Mouse (Mus musculus): ENCODE results near the gene Ccsap. TPM values are rescaled to one million over a fixed set of nuclear protein-coding genes. Genes with fewer than 3 reads are reported as not detected.

The Ccsap gene
- polyA plus RNA-seq, 1 experiment from 2014 or later: 3.7 TPM

DNA sequence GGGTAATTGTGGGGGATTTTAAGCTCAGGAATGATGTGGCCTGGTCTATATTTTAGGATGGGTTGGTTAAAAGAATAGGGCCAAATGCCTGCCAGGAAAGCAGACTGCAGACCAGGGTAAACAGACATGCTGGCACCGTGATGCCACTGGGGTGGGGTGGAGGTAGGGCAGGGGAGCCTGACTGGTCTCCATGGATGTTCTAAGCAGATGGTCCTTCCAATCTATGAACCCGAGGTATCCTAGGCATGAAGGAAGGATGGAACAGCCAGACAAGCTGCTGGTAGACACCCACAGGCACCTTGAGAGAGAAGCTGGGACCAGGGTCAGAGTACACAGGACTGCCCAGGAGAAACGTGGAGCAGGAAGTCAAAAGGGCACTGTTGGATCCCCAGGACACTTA, 12.5 kb downstream of the Ccsap start:
- ATAC-seq (ENCODE audit: insufficient number of reproducible peaks, insufficient read depth, low FRiP score, low read depth): no peak
- H3K4me1 ChIP-seq (ENCODE audit: control insufficient read depth in 2 of 2, insufficient read depth in 2 of 2, low read length in 2 of 2): no peaks in the 10 kb centered on the region

DNA sequence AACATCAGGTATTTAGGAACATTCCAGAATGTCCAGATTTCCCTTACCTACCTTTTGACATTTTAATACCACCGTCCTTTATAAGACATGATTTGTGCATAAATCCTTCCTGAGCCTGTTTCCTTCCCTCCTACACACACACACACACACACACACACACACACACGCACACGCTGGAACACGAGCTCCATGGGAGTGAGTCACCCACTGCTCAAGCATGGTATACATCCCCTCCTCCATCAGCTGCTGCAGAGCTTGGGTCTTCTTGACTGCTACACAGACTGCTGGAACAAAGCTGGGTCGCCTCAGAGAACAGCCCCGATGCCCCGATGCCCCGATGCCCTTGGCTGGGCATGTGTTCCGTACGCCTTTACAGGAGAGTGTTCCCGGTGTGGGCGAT, 13.5 kb downstream of the Ccsap start:
- Histone ChIP-seq H3K27me3 (ENCODE audit: control insufficient read depth, insufficient read depth, low read length) (no peaks in the 10 kb centered on the region), H3K9me3 (ENCODE audit: control insufficient read depth, low read length) (no peaks in the 10 kb centered on the region), H3K4me3 (ENCODE audit: control insufficient read depth in 1 of 2, insufficient read depth in 1 of 2, low read depth in 1 of 2, low read length in 2 of 2) (no peak overlapping the region), H3K9ac (ENCODE audit: low read length) (no peak overlapping the region), H3K27ac (replicated peaks in 1 of 2; ENCODE audit: control insufficient read depth in 1 of 2, insufficient read depth in 1 of 2, low read depth in 2 of 2, low read length in 2 of 2) (no peak overlapping the region), H3K36me3 (ENCODE audit: control insufficient read depth, insufficient read depth, low read length) (no peaks in the 10 kb centered on the region), H3K4me1 (ENCODE audit: control insufficient read depth in 2 of 2, insufficient read depth in 2 of 2, low read length in 2 of 2) (no peaks in the 10 kb centered on the region), H3K4me2 (ENCODE audit: low read length) (no peak overlapping the region)
- 83% methylated on average over 12 of the region's 12 CpGs for WGBS
- no peak for ATAC-seq (ENCODE audit: insufficient number of reproducible peaks, insufficient read depth, low FRiP score, low read depth)

More for the DNA sequence above, 12.5 kb downstream of the Ccsap start:
- Histone ChIP-seq H3K27ac (replicated peaks in 1 of 2; ENCODE audit: control insufficient read depth in 1 of 2, insufficient read depth in 1 of 2, low read depth in 2 of 2, low read length in 2 of 2) (no peak overlapping the region), H3K9ac (ENCODE audit: low read length) (no peak overlapping the region), H3K4me3 (ENCODE audit: control insufficient read depth in 1 of 2, insufficient read depth in 1 of 2, low read depth in 1 of 2, low read length in 2 of 2) (no peak overlapping the region), H3K27me3 (ENCODE audit: control insufficient read depth, insufficient read depth, low read length) (no peaks in the 10 kb centered on the region), H3K9me3 (ENCODE audit: control insufficient read depth, low read length) (no peaks in the 10 kb centered on the region), H3K4me2 (ENCODE audit: low read length) (no peak overlapping the region), H3K36me3 (ENCODE audit: control insufficient read depth, insufficient read depth, low read length) (no peaks in the 10 kb centered on the region)
- WGBS: 56% methylated on average over 3 of the region's 3 CpGs

DNA sequence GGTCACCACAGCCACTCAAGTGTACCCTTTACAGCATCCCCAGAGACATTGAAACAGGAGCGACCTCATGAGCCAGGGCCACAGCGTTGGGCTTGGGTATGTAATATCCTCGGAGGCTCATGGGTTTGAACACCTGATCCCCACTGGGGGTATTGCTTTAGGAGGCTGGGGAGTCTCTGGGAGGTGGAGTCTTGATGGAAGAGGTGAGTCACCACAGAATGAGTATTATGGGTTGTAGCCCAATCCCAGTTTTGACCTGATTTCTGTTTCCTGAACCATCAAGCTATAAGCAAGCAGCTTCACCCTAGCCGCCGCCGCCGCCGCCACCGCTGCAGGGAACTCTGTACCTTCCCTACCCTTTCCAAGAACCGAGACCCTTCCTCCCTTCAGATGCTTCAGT, 14.0 kb downstream of the Ccsap start:
- H3K27me3 ChIP-seq (ENCODE audit: control insufficient read depth, insufficient read depth, low read length): no peaks in the 10 kb centered on the region
- H3K27ac ChIP-seq (replicated peaks in 1 of 2; ENCODE audit: control insufficient read depth in 1 of 2, insufficient read depth in 1 of 2, low read depth in 2 of 2, low read length in 2 of 2): no peak overlapping the region
- no peak overlapping the region for H3K9ac ChIP-seq (ENCODE audit: low read length)
- no peak for ATAC-seq (ENCODE audit: insufficient number of reproducible peaks, insufficient read depth, low FRiP score, low read depth)
- H3K36me3 ChIP-seq (ENCODE audit: control insufficient read depth, insufficient read depth, low read length): no peaks in the 10 kb centered on the region
- whole genome bisulfite sequencing: 89% methylated on average over 10 of the region's 10 CpGs
- no peak overlapping the region for H3K4me3 ChIP-seq (ENCODE audit: control insufficient read depth in 1 of 2, insufficient read depth in 1 of 2, low read depth in 1 of 2, low read length in 2 of 2)
- H3K4me1 ChIP-seq (ENCODE audit: control insufficient read depth in 2 of 2, insufficient read depth in 2 of 2, low read length in 2 of 2): no peaks in the 10 kb centered on the region
- H3K9me3 ChIP-seq (ENCODE audit: control insufficient read depth, low read length): no peaks in the 10 kb centered on the region
- H3K4me2 ChIP-seq (ENCODE audit: low read length): no peak overlapping the region

DNA sequence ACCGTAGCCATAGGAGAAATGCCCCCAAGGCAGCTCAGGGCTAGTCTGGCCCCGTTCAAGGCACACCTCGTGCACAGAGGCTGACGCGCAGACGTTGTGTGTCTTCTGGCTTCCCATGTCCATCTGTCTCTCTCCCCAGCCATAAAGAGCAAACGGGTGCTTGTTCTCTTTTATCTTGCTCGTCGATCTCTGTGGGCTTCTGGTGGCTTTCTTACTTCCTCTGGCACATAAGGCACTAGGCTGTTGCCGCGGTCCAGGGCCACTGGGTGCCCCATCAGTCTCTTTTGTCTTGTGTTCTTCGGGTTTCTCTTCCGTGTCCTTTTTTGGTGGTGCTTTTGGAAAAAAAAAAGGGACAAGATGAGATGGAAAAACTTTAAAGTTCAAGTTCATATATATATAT, 14.9 kb downstream of the Ccsap start:
- Histone ChIP-seq H3K27ac (replicated peaks in 1 of 2; ENCODE audit: control insufficient read depth in 1 of 2, insufficient read depth in 1 of 2, low read depth in 2 of 2, low read length in 2 of 2) (no peak overlapping the region), H3K4me2 (ENCODE audit: low read length) (no peak overlapping the region), H3K36me3 (ENCODE audit: control insufficient read depth, insufficient read depth, low read length) (no peaks in the 10 kb centered on the region), H3K9ac (ENCODE audit: low read length) (no peak overlapping the region), H3K9me3 (ENCODE audit: control insufficient read depth, low read length) (no peaks in the 10 kb centered on the region), H3K27me3 (ENCODE audit: control insufficient read depth, insufficient read depth, low read length) (no peaks in the 10 kb centered on the region), H3K4me3 (ENCODE audit: control insufficient read depth in 1 of 2, insufficient read depth in 1 of 2, low read depth in 1 of 2, low read length in 2 of 2) (no peak overlapping the region), H3K4me1 (ENCODE audit: control insufficient read depth in 2 of 2, insufficient read depth in 2 of 2, low read length in 2 of 2) (no peaks in the 10 kb centered on the region)
- 87% methylated on average over 13 of the region's 13 CpGs for WGBS
- no peak for ATAC-seq (ENCODE audit: insufficient number of reproducible peaks, insufficient read depth, low FRiP score, low read depth)

DNA sequence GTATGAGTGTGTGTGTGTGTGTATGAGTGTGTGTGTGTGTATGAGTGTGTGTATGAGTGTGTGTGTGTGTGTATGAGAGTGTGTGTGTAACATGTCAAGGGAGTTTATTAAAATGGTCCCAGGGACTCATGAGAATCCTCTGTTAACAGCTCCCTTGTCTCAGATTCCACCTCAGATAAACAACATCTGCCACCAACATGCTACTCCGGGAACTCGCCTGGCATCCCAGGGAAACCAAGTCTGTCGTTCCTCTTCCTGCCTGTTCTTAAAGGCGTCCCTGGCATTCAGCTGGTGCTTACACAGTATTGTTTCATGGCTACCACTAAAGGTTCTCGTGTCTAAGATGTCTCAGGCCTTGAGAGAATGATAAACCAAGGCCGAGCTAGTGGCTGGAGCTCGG, 15.7 kb downstream of the Ccsap start:
- no peak overlapping the region for H3K9ac ChIP-seq (ENCODE audit: low read length)
- whole genome bisulfite sequencing: 85% methylated on average over 7 of the region's 7 CpGs
- H3K27ac ChIP-seq (replicated peaks in 1 of 2; ENCODE audit: control insufficient read depth in 1 of 2, insufficient read depth in 1 of 2, low read depth in 2 of 2, low read length in 2 of 2): no peak overlapping the region
- no peaks in the 10 kb centered on the region for H3K36me3 ChIP-seq (ENCODE audit: control insufficient read depth, insufficient read depth, low read length)
- no peaks in the 10 kb centered on the region for H3K9me3 ChIP-seq (ENCODE audit: control insufficient read depth, low read length)
- no peaks in the 10 kb centered on the region for H3K4me1 ChIP-seq (ENCODE audit: control insufficient read depth in 2 of 2, insufficient read depth in 2 of 2, low read length in 2 of 2)
- ATAC-seq (ENCODE audit: insufficient number of reproducible peaks, insufficient read depth, low FRiP score, low read depth): no peak
- no peak overlapping the region for H3K4me2 ChIP-seq (ENCODE audit: low read length)
- no peaks in the 10 kb centered on the region for H3K27me3 ChIP-seq (ENCODE audit: control insufficient read depth, insufficient read depth, low read length)
- H3K4me3 ChIP-seq (ENCODE audit: control insufficient read depth in 1 of 2, insufficient read depth in 1 of 2, low read depth in 1 of 2, low read length in 2 of 2): no peak overlapping the region

DNA sequence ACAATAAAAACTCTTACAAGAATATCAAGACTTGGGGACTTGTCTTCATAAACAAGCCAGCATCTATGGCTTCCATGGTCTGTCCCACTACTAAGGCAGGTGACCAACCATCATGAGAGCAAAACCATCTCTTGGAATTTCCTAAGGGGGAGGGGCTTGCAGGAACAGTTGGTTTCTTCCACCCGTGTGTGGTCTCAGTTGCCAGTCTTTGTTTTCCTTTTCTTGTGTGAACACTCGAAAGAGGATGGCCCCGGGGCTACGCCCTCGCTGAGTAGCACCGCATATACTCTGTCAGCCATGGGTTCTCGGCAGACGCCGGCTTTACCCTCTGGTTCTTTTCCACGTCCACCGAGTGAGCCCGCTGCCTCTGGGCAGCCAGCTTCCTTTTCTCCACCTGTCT, 17.9 kb downstream of the Ccsap start:
- Histone ChIP-seq H3K9ac (ENCODE audit: low read length) (no peak overlapping the region), H3K9me3 (ENCODE audit: control insufficient read depth, low read length) (no peaks in the 10 kb centered on the region), H3K27ac (replicated peaks in 1 of 2; ENCODE audit: control insufficient read depth in 1 of 2, insufficient read depth in 1 of 2, low read depth in 2 of 2, low read length in 2 of 2) (no peak overlapping the region), H3K4me1 (ENCODE audit: control insufficient read depth in 2 of 2, insufficient read depth in 2 of 2, low read length in 2 of 2) (no peaks in the 10 kb centered on the region), H3K36me3 (ENCODE audit: control insufficient read depth, insufficient read depth, low read length) (no peaks in the 10 kb centered on the region), H3K4me3 (ENCODE audit: control insufficient read depth in 1 of 2, insufficient read depth in 1 of 2, low read depth in 1 of 2, low read length in 2 of 2) (no peak overlapping the region), H3K4me2 (ENCODE audit: low read length) (no peak overlapping the region), H3K27me3 (ENCODE audit: control insufficient read depth, insufficient read depth, low read length) (no peaks in the 10 kb centered on the region)
- ATAC-seq (ENCODE audit: insufficient number of reproducible peaks, insufficient read depth, low FRiP score, low read depth): no peak
- 88% methylated on average over 12 of the region's 12 CpGs for WGBS

DNA sequence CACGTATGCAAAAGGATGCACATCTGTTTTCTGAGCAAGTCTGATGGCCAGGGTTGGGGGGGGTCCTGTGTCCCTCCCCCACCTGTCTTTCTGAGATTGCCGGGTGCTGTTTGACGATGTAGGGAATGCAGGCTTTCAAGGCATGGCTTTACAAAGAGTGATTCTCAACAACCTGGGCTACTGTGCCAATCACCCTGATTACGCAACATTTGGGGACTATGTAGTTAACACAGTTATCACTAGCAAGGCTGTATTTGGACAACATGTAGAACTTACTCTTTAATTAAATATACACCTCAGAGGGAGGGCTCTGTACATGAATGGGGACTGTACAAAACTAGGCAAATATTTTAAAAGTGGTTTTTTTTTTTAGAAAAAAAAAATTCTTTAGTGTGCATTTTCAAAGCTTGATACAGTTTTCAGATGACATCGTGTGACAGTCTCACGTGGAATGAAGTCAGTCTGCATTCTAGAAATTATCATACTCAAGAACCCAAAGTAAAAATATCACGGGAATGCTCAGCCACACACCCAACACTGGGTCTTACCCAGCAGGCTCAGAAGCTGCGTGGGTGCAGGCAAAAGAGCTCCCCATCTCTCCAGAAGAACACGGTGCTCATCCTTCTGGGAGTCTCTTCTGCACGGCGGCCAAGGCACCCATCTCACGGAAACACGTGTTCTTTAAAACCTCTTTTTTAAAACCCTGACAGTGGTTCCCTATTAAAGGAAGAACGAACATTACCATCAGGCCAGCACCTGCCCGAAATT, 19.2 kb downstream of the Ccsap start:
- no peaks in the 10 kb centered on the region for H3K9me3 ChIP-seq (ENCODE audit: control insufficient read depth, low read length)
- peaks cover 8% of the 10 kb centered on the region; the same call in 1 of the 2 replicates for H3K36me3 ChIP-seq (ENCODE audit: control insufficient read depth, insufficient read depth, low read length)
- 86% methylated on average over 15 of the region's 15 CpGs for WGBS
- H3K4me3 ChIP-seq (ENCODE audit: control insufficient read depth in 1 of 2, insufficient read depth in 1 of 2, low read depth in 1 of 2, low read length in 2 of 2): no peak overlapping the region
- H3K9ac ChIP-seq (ENCODE audit: low read length): no peak overlapping the region
- no peak overlapping the region for H3K27ac ChIP-seq (replicated peaks in 1 of 2; ENCODE audit: control insufficient read depth in 1 of 2, insufficient read depth in 1 of 2, low read depth in 2 of 2, low read length in 2 of 2)
- no peak for ATAC-seq (ENCODE audit: insufficient number of reproducible peaks, insufficient read depth, low FRiP score, low read depth)
- no peaks in the 10 kb centered on the region for H3K4me1 ChIP-seq (ENCODE audit: control insufficient read depth in 2 of 2, insufficient read depth in 2 of 2, low read length in 2 of 2)
- no peak overlapping the region for H3K4me2 ChIP-seq (ENCODE audit: low read length)
- no peaks in the 10 kb centered on the region for H3K27me3 ChIP-seq (ENCODE audit: control insufficient read depth, insufficient read depth, low read length)

DNA sequence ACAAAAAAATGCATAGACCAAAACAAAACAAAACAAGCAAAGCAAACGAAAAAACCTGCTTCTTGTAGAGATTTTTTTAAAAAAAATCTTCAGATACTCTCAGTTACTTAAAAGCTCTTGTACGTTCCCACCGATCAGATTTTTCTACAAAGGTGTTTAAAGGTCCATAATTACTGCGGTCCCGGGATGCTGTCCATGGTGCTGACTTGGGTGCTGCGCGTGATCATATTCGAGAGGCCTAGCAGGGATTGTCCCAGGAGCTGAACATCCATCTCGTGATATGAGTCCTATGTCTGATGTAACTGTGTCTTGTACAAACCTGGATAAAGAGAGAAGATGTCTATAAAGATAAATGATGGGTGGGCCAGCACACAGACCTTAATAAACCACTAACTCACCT, 21.5 kb downstream of the Ccsap start:
- H3K4me3 ChIP-seq (ENCODE audit: control insufficient read depth in 1 of 2, insufficient read depth in 1 of 2, low read depth in 1 of 2, low read length in 2 of 2): no peak overlapping the region

More for the DNA sequence above, 21.5 kb downstream of the Ccsap start:
- Histone ChIP-seq H3K9me3 (ENCODE audit: control insufficient read depth, low read length) (no peaks in the 10 kb centered on the region), H3K9ac (ENCODE audit: low read length) (no peak overlapping the region), H3K4me2 (ENCODE audit: low read length) (no peak overlapping the region), H3K4me1 (ENCODE audit: control insufficient read depth in 2 of 2, insufficient read depth in 2 of 2, low read length in 2 of 2) (no peaks in the 10 kb centered on the region), H3K36me3 (ENCODE audit: control insufficient read depth, insufficient read depth, low read length) (peaks cover 31% of the 10 kb centered on the region), H3K27me3 (ENCODE audit: control insufficient read depth, insufficient read depth, low read length) (no peaks in the 10 kb centered on the region), H3K27ac (replicated peaks in 1 of 2; ENCODE audit: control insufficient read depth in 1 of 2, insufficient read depth in 1 of 2, low read depth in 2 of 2, low read length in 2 of 2) (no peak overlapping the region)
- 64% methylated on average over 9 of the region's 9 CpGs for WGBS
- no peak for ATAC-seq (ENCODE audit: insufficient number of reproducible peaks, insufficient read depth, low FRiP score, low read depth)

Measured in heart, embryonic 14.5 days (tissue).